Mouse (Mus musculus) embryonic facial prominence, embryonic 11.5 days (tissue): ENCODE data around the gene Bclaf1. TPM values are rescaled to one million over a fixed set of nuclear protein-coding genes. Genes with fewer than 3 reads are reported as not detected.
A peak's percentile ranks its signal among the peaks of the same experiment; 100 is the strongest.

Source experiments
- ATAC-seq: fragments of 200-750 bp; cut with Nextera tagmentation; replicated peaks from 2 replicates; pipeline ENCODE4 v1.8.0; 2017; ENCODE audit warnings: low read depth; ENCODE audit not compliant: insufficient number of reproducible peaks, low FRiP score, low TSS enrichment
- DNase-seq: peaks from one replicate; pipeline ENCODE4 v3.0.0-alpha.2; 2015; ENCODE audit warnings: low spot score
- H3K27ac ChIP-seq: fragments of 300-500 bp; sonication (generic); replicated peaks from 2 replicates; pipeline ENCODE4 v1.5.1; 2014; ENCODE audit warnings: mild to moderate bottlenecking, low read depth, low read length, control low read depth
- H3K27me3 ChIP-seq: fragments of 300-500 bp; sonication (generic); 2 replicates; pipeline ENCODE4 v1.6.1; 2014; ENCODE audit warnings: mild to moderate bottlenecking, low read length, moderate library complexity, mixed read lengths; ENCODE audit not compliant: control insufficient read depth, insufficient read depth
- H3K36me3 ChIP-seq: fragments of 300-500 bp; sonication (generic); replicated peaks from 2 replicates; pipeline ENCODE4 v1.6.1; 2014; ENCODE audit warnings: low read depth, mild to moderate bottlenecking, low read length, moderate library complexity, mixed read lengths; ENCODE audit not compliant: control insufficient read depth, insufficient read depth
- H3K4me1 ChIP-seq: fragments of 300-500 bp; sonication (generic); 2 replicates; pipeline ENCODE4 v1.6.1; 2014; ENCODE audit warnings: low read length, mixed read lengths; ENCODE audit not compliant: control insufficient read depth, insufficient read depth
- H3K4me2 ChIP-seq: fragments of 300-500 bp; sonication (generic); 2 replicates; pipeline ENCODE4 v1.6.1; 2014; ENCODE audit warnings: low read depth, mild to moderate bottlenecking, control low read depth, low read length, moderate library complexity
- H3K4me3 ChIP-seq: fragments of 300-500 bp; sonication (generic); 2 replicates; pipeline ENCODE4 v1.5.1; 2014; ENCODE audit warnings: low read depth, low read length, control low read depth
- H3K9ac ChIP-seq: fragments of 300-500 bp; sonication (generic); replicated peaks from 2 replicates; pipeline ENCODE4 v1.6.1; 2014; ENCODE audit warnings: mild to moderate bottlenecking, control low read depth, low read length
- H3K9me3 ChIP-seq: fragments of 300-500 bp; sonication (generic); replicated peaks from 2 replicates; pipeline ENCODE4 v1.6.1; 2016; ENCODE audit warnings: mild to moderate bottlenecking, low read length, inconsistent platforms, mixed read lengths; ENCODE audit not compliant: control insufficient read depth
- WGBS: fragments of 180-500 bp; shearing (Covaris S2); extraction: QIAGEN DNeasy Blood & Tissue Kit; methylation state at CpG from one replicate; pipeline ENCODE4 v1.1.7; 2014; 5-methylcytosine and 5-hydroxymethylcytosine counted together
- polyA plus RNA-seq: library from polyadenylated mRNA; unstranded; fragments of >200 nt; fragmentation: Nextera tagmentation; extraction: Ambion mirVana; gene quantifications from 2 replicates; pipeline ENCODE4 v1.2.1, GENCODE M21; 2014

Bclaf1 gene
- polyA plus RNA-seq, 1 experiment from 2014 or later: 184 TPM

DNA sequence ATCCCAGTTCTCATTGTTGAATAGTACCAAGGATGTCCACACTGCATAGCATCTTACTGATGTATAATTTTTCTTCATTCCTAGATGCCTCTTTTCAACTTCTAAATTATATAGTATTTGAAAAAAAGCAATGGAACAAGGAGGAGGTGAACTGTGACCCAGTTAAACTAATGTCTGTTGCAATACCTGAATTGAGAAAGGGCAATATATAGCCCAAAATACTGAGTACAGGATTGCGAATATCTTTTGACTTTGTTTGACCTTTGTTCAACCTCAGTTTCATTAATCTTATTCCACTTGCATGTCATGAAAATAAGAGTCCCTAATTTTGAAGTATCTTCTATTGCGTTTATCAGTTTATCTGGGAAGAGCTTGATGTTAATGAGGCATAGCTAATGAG, 19.0 kb downstream of the Bclaf1 start:
- Histone ChIP-seq H3K4me3 (no peak overlapping the region), H3K27ac (no peak overlapping the region), H3K9ac (no peak overlapping the region), H3K36me3 (peaks cover 8% of the 10 kb centered on the region), H3K4me1 (no peaks in the 10 kb centered on the region), H3K27me3 (no peaks in the 10 kb centered on the region), H3K4me2 (no peak overlapping the region), H3K9me3 (no peaks in the 10 kb centered on the region)
- DNase-seq (no peak), ATAC-seq (no peak)
- WGBS: 95% methylated on average over 2 of the region's 2 CpGs

DNA sequence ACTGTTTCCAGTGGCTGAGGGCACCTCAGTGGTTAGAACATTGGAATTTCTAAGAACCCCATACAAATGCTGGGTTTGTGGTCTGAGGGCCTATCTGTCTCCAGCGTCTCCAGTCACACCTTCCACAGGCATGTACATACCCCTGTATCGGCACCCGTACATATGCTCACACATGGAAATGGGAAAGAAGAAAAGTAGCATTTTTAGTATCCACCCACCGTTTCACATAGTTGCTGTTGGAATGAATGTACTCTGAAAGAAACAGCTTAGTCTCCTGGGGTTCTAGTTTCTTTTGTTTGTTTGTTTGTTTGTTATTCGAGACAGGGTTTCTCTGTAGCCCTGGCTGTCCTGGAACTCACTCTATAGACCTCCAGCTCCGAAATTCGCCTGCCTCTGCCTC, 25.6 kb downstream of the Bclaf1 start:
- 91% methylated on average over 7 of the region's 7 CpGs for WGBS
- no peak for ATAC-seq
- DNase-seq: no peak
- H3K27me3 ChIP-seq: no peaks in the 10 kb centered on the region
- no peaks in the 10 kb centered on the region for H3K9me3 ChIP-seq
- no peak overlapping the region for H3K27ac ChIP-seq
- no peak overlapping the region for H3K4me3 ChIP-seq
- no peak overlapping the region for H3K9ac ChIP-seq
- H3K4me2 ChIP-seq: no peak overlapping the region
- H3K4me1 ChIP-seq: no peaks in the 10 kb centered on the region
- H3K36me3 ChIP-seq: peaks cover 3% of the 10 kb centered on the region

DNA sequence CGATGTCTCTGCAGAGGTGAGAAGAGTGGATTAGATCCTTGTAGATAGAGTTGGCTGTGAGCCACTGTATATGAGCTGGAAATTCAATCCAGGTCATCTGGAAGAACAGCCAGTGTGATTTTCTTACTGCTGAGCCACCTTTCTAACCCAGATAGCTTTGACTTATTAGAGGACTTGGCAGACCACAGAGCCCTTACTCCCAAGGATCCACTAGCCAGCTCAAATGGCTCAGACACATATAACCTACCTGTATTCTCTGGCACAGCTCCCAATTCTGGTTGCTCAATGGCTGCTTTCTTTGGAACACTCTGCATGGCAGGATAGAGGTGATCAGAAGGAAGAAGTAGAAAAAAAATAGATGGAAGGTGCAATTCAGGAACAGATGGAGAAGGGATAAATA, 33.5 kb downstream of the Bclaf1 start:
- Histone ChIP-seq H3K4me1 (no peaks in the 10 kb centered on the region), H3K27me3 (no peaks in the 10 kb centered on the region), H3K9me3 (no peaks in the 10 kb centered on the region), H3K4me3 (no peak overlapping the region), H3K9ac (no peak overlapping the region), H3K4me2 (no peak overlapping the region), H3K27ac (no peak overlapping the region), H3K36me3 (peaks cover 3% of the 10 kb centered on the region)
- ATAC-seq: no peak
- no peak for DNase-seq
- 90% methylated on average over 1 of the region's 1 CpGs for WGBS

DNA sequence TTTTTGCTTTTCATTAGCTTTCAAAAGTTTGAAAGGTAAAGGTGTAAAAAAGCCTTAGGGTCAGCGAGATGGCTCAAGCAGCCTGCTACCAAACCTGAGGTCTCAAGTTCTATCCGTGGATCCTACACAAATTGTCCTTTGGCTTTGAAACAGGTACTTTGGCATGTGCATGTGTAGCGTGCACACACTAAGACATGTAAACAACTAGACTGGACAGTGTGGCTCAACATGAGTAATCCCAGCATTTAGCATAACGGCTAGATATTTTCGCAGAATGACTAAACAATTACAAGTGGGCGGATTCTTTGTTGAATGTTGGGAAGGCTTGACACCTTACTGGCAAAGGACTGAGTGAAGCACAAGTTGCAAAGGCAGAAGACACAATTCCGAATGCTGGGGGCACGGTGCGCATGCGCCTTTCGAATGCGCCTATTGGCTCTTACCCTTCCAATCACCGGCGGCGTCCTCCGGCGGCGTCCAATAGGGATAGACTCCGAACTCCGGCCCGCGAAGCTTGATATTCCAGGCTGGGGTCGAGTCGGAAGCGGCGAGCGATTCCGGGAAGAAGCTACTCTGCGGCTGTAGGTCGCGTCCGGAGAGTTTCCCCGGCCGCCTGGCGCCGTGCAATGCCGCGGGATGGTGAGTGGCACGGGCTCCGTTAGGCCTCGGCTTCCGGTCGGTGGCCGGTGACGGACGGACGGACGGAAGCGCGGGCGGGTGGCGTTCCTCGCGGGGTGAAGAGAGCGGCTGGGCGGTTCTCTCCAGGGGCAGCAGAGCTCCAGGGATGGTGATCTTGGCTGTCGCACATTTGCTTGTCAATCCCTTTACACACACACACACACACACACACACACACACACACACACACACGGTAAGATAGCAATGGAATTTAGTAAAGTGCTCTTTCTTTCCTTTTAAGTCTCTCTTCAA, 35.3 kb downstream of the Bclaf1 start, which contains the start of gene Mtfr2:
Gene Mtfr2 (plus strand): TSS at position 486 of the 930 bp plus-strand sequence.
- H3K4me1 ChIP-seq: no peaks in the 10 kb centered on the region
- H3K4me3 ChIP-seq: peak within 1 kb of the TSS; percentile 59
- H3K4me2 ChIP-seq: peak within 1 kb of the TSS; percentile 37
- peaks cover 3% of the 10 kb centered on the region; the same call in 1 of the 2 replicates for H3K36me3 ChIP-seq
- H3K9me3 ChIP-seq: no peaks in the 10 kb centered on the region
- WGBS: 2% methylated on average over 58 of the region's 58 CpGs
- ATAC-seq (peak; percentile 91), DNase-seq (peak; percentile 97)
- no peaks in the 10 kb centered on the region for H3K27me3 ChIP-seq
- no peak within 1 kb of the TSS for H3K27ac ChIP-seq
- peak within 1 kb of the TSS; percentile 61 for H3K9ac ChIP-seq

DNA sequence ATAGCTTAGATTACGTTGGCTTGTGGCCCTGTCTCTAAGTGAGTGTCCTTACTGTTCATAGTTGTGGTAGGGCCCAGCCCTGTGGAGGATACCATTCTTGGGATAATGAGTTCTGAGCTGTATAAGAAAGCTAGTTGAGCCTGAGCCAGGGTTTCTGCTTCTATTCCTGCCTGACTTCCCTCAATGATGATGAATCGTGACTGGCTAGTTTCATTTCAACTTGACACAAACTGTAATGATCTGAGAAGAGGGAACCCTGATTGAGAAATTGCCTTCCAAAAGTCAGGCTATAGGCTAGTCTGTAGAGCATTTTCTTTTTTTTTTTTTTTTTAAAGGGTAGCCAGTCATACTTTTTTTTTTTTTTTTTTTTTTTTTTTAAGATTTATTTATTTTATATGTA, 36.6 kb downstream of the Bclaf1 start:
- Histone ChIP-seq H3K9me3 (no peaks in the 10 kb centered on the region), H3K27me3 (no peaks in the 10 kb centered on the region), H3K27ac (no peak overlapping the region), H3K9ac (no peak overlapping the region), H3K36me3 (peaks cover 3% of the 10 kb centered on the region; the same call in 1 of the 2 replicates), H3K4me1 (no peaks in the 10 kb centered on the region), H3K4me2 (no peak overlapping the region), H3K4me3 (no peak overlapping the region)
- no peak for DNase-seq
- no peak for ATAC-seq
- WGBS: 90% methylated on average over 2 of the region's 2 CpGs

DNA sequence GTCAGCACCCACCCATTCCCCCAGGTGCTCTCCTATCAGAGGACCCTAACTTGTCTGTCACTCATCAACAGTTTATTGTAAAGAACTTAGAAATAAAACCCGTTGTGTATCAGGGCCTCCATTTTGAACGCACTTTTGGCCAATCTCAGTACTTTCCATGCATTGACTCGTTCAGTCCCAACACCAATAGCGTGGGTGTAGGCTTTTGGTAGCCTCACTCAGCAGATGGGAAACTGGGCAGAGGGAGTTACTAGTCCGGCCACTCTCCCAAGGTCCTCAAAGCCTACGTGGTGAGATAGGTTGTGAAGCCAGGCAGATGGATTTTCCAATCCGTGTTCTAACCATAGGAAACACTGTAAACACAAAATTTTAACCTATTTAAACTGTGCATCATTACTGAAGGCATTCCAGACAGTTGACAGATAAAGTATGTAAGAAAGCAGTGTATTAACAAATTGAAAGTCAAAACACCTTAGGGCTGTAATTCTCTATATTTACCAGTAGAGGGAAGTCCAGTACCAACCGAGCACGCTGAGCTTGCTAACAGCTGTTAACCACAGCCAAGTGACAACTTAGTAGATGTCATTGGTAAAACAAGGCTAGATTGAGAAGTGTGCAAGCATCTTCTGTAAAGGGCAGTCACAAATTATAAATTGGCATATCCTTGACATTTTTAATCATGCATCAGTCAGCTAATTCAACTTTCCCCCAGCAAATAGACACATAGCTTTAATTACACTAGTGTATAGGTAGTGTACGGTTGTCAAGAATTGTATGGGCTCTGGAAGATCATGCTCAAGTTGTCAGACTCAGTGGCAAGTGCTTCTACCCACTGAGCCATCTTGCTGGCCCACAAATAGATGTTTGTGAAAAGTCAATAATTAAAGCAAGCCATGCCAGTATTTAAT, 49.5 kb downstream of the Bclaf1 start:
- no peak for ATAC-seq
- Histone ChIP-seq H3K4me1 (no peaks in the 10 kb centered on the region), H3K4me2 (no peak overlapping the region), H3K27ac (no peak overlapping the region), H3K27me3 (no peaks in the 10 kb centered on the region), H3K9me3 (no peaks in the 10 kb centered on the region), H3K4me3 (no peak overlapping the region), H3K36me3 (no peaks in the 10 kb centered on the region), H3K9ac (no peak overlapping the region)
- WGBS: 65% methylated on average over 10 of the region's 10 CpGs
- peak; percentile 64 for DNase-seq

DNA sequence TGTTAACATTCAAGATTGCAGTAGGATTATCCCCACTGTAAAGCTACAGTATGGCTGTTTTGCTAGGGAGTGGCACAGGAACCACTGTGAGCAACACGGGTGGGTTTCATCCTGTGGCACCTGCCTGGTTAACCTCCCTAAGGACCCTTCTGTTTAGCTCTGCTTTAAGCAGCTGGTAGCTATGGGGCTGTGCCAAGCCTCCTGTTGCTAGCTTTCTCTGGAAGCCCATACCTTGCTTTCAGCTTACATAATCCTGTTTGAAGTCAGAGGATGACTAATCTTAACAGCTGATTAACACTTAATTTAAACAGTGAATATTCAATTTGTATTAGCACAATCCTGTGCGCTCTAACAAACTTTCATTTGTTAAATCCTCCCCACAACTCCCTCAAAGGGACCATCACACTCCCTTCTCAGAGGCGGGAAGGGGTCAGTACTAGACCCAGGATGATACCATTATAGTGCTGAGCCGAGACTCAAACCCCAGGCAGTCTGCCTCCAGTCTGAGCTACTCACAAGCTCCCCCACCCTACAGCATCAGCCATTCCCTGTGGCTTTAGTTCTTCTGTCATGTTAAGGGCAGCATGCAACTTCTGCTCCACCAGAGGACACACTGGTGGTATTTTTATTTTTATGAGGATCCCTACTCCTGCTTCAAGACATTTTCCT, 50.3 kb downstream of the Bclaf1 start:
- H3K4me1 ChIP-seq: no peaks in the 10 kb centered on the region
- 76% methylated on average over 4 of the region's 4 CpGs for WGBS
- no peak for DNase-seq

More for the DNA sequence above, 50.3 kb downstream of the Bclaf1 start:
- no peaks in the 10 kb centered on the region for H3K27me3 ChIP-seq
- no peak overlapping the region for H3K9ac ChIP-seq
- no peaks in the 10 kb centered on the region for H3K36me3 ChIP-seq
- no peaks in the 10 kb centered on the region for H3K9me3 ChIP-seq
- H3K4me2 ChIP-seq: no peak overlapping the region
- ATAC-seq: no peak
- H3K4me3 ChIP-seq: no peak overlapping the region
- no peak overlapping the region for H3K27ac ChIP-seq
